Mouse (Mus musculus) myocyte (in vitro differentiated cells): ENCODE data around the gene Pacsin1.

Experiments
- MAX ChIP-seq: IDR thresholded peaks from one replicate; pipeline ENCODE4 v1.6.1; 2011; ENCODE audit warnings: low read depth, mild to moderate bottlenecking, control low read depth
- MYOG ChIP-seq, 3 experiments: IDR thresholded peaks; one replicate each; pipeline ENCODE4 v1.6.1; 2011; ENCODE audit warnings: control low read depth in 2 of 3, low read depth in 2 of 3, mild to moderate bottlenecking in 2 of 3; ENCODE audit not compliant: insufficient read length in 2 of 3, control insufficient read depth in 1 of 3, insufficient read depth in 1 of 3
- POLR2A ChIP-seq: IDR thresholded peaks from one replicate; pipeline ENCODE4 v1.6.1; 2011; ENCODE audit warnings: low read depth, mild to moderate bottlenecking, control low read depth, moderate library complexity; ENCODE audit not compliant: insufficient read length
- TCF12 ChIP-seq: IDR thresholded peaks from one replicate; pipeline ENCODE4 v1.6.1; 2011; ENCODE audit warnings: mild to moderate bottlenecking, control low read depth; ENCODE audit not compliant: poor library complexity, insufficient read depth, severe bottlenecking

GRCm38 (mm10) chr17:27709650-27710049 lies 54.3 kb downstream of the Pacsin1 start:
- no peak for TF ChIP-seq MYOG (IDR thresholded peaks at IDR 0.05; ENCODE audit: control insufficient read depth in 1 of 3, insufficient read depth in 1 of 3, insufficient read length in 2 of 3, low read depth in 2 of 3)
- no peak for TF ChIP-seq POLR2A
- no peak for TF ChIP-seq TCF12
- TF ChIP-seq MAX, result no peak
